Mouse (Mus musculus): Measurements from ENCODE around the gene Foxd1. TPM values are rescaled to one million over a fixed set of nuclear protein-coding genes. Genes with fewer than 3 reads are reported as not detected.
A peak's percentile ranks its signal among the peaks of the same experiment; 100 is the strongest.

The Foxd1 gene
- polyA plus RNA-seq, 1 experiment from 2014 or later = 4.4 TPM

DNA sequence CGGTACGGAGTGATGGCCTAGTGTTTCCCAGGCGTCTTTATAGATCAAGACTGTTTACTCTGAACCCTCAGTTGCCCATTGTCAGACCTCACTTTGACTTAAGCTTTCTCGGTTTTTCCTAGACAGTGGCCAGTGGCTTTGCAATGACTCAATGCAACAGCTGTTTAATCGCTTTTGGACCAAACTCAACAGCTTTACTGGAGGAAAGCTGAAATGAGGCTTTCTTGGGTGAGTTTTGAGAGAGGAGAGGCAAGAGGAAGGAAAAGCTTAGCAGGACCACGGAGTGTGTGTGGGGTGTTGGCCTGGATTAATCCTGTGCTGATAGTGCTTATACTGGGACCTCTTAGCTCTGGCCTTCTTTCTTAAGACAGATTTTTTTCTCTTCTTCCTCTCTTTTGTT, 36.3 kb downstream of the Foxd1 start:
- H3K9ac ChIP-seq (ENCODE audit: low read length) = no peak overlapping the region
- H3K4me3 ChIP-seq (ENCODE audit: low read depth, low read length) = peak overlapping the region; percentile 33
- H3K4me2 ChIP-seq = peak overlapping the region; percentile 59

GRCm38 (mm10) chr13:98390771-98391634, 37.0 kb downstream of the Foxd1 start:
- H3K4me1 ChIP-seq (ENCODE audit: control insufficient read depth, insufficient read depth, low read length) = peaks cover 7% of the 10 kb centered on the region; the same call in 1 of the 2 replicates
- H3K4me2 ChIP-seq = peak overlapping the region; percentile 59
- peaks cover 53% of the 10 kb centered on the region for H3K27me3 ChIP-seq (ENCODE audit: control insufficient read depth, insufficient read depth, low read length)
- H3K36me3 ChIP-seq (ENCODE audit: control insufficient read depth, insufficient read depth, low read length) = no peaks in the 10 kb centered on the region
- peak overlapping the region; percentile 0; the same call in 1 of the 2 replicates for H3K9ac ChIP-seq (ENCODE audit: low read length)
- DNase-seq (ENCODE audit: low spot score, missing footprints) (peak; percentile 94), ATAC-seq (ENCODE audit: low FRiP score) (peak; percentile 77)
- H3K27ac ChIP-seq (ENCODE audit: low read depth, low read length) = no peak overlapping the region
- H3K4me3 ChIP-seq (ENCODE audit: low read depth, low read length) = peak overlapping the region; percentile 33
- WGBS = under 1% methylated on average over 68 of the region's 68 CpGs
- peaks cover 4% of the 10 kb centered on the region; the same call in 1 of the 2 replicates for H3K9me3 ChIP-seq (ENCODE audit: control insufficient read depth, low read length)

More for the DNA sequence above, 36.3 kb downstream of the Foxd1 start:
- DNase-seq (ENCODE audit: low spot score, missing footprints) (no peak), ATAC-seq (ENCODE audit: low FRiP score) (no peak)
- Histone ChIP-seq H3K9me3 (ENCODE audit: control insufficient read depth, low read length) (peaks cover 4% of the 10 kb centered on the region; the same call in 1 of the 2 replicates), H3K4me1 (ENCODE audit: control insufficient read depth, insufficient read depth, low read length) (peaks cover 7% of the 10 kb centered on the region; the same call in 1 of the 2 replicates), H3K27me3 (ENCODE audit: control insufficient read depth, insufficient read depth, low read length) (peaks cover 53% of the 10 kb centered on the region), H3K27ac (ENCODE audit: low read depth, low read length) (no peak overlapping the region), H3K36me3 (ENCODE audit: control insufficient read depth, insufficient read depth, low read length) (no peaks in the 10 kb centered on the region)
- WGBS = 7% methylated on average over 6 of the region's 6 CpGs

GRCm38 (mm10) chr13:98391635-98391990, 37.6 kb downstream of the Foxd1 start:
- peak overlapping the region; percentile 33; the same call in 1 of the 2 replicates for H3K4me3 ChIP-seq (ENCODE audit: low read depth, low read length)
- H3K36me3 ChIP-seq (ENCODE audit: control insufficient read depth, insufficient read depth, low read length) = no peaks in the 10 kb centered on the region
- H3K4me1 ChIP-seq (ENCODE audit: control insufficient read depth, insufficient read depth, low read length) = peaks cover 7% of the 10 kb centered on the region; the same call in 1 of the 2 replicates
- DNase-seq (ENCODE audit: low spot score, missing footprints) (peak; percentile 93), ATAC-seq (ENCODE audit: low FRiP score) (peak; percentile 39)
- H3K9me3 ChIP-seq (ENCODE audit: control insufficient read depth, low read length) = no peaks in the 10 kb centered on the region; the same call in 1 of the 2 replicates
- H3K27me3 ChIP-seq (ENCODE audit: control insufficient read depth, insufficient read depth, low read length) = peaks cover 53% of the 10 kb centered on the region
- H3K27ac ChIP-seq (ENCODE audit: low read depth, low read length) = no peak overlapping the region
- H3K9ac ChIP-seq (ENCODE audit: low read length) = no peak overlapping the region
- peak overlapping the region; percentile 59 for H3K4me2 ChIP-seq
- 2% methylated on average over 4 of the region's 4 CpGs for WGBS

- Histone ChIP-seq H3K27ac (ENCODE audit: low read depth, low read length) (no peak overlapping the region), H3K9ac (ENCODE audit: low read length) (no peak overlapping the region), H3K4me3 (ENCODE audit: low read depth, low read length) (no peak overlapping the region), H3K4me1 (ENCODE audit: control insufficient read depth, insufficient read depth, low read length) (peaks cover 7% of the 10 kb centered on the region; the same call in 1 of the 2 replicates), H3K36me3 (ENCODE audit: control insufficient read depth, insufficient read depth, low read length) (no peaks in the 10 kb centered on the region), H3K27me3 (ENCODE audit: control insufficient read depth, insufficient read depth, low read length) (peaks cover 53% of the 10 kb centered on the region), H3K4me2 (no peak overlapping the region), H3K9me3 (ENCODE audit: control insufficient read depth, low read length) (no peaks in the 10 kb centered on the region)
- no peak for ATAC-seq (ENCODE audit: low FRiP score)
- 16% methylated on average over 6 of the region's 6 CpGs for WGBS
- peak; percentile 91 for DNase-seq (ENCODE audit: low spot score, missing footprints)
These were observed 38.0 kb downstream of the Foxd1 start for GRCm38 (mm10) chr13:98392031-98392430.

DNA sequence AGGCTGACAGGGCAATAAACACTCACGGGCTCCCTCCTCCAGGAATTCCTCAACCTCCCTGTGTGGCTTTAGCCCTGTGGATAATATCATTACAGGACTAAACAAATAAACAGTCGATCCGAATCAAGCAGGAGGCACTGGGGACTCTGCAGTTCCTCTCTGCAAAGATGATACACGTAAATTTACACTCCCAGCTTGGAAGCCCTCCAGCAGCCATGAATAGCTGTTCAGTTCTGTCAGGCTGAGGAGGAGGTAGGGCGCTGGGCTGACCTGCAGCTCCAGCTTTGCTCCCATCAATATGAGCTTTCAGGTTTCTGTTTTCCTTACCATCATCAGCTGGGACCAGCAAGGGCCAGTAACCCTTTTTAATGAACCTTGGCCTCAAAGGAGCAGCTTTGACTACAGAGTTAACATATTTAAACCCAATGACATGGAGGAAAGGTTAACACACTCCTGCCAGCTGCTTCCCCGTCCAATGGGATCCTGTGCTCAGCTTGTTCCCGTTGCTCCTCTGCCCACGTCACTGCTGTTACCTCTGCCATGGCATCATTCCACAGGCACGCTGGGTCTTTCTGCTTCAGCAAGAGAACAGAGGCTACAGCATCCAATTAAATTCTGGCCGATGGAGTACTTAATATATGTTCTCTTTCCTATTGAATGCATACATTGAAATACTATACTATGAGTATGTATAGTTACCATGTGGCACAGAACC, 39.5 kb downstream of the Foxd1 start:
- Histone ChIP-seq H3K9me3 (ENCODE audit: control insufficient read depth, low read length) (no peaks in the 10 kb centered on the region), H3K4me1 (ENCODE audit: control insufficient read depth, insufficient read depth, low read length) (peaks cover 7% of the 10 kb centered on the region; the same call in 1 of the 2 replicates), H3K4me2 (no peak overlapping the region), H3K36me3 (ENCODE audit: control insufficient read depth, insufficient read depth, low read length) (no peaks in the 10 kb centered on the region), H3K4me3 (ENCODE audit: low read depth, low read length) (no peak overlapping the region), H3K9ac (ENCODE audit: low read length) (no peak overlapping the region), H3K27me3 (ENCODE audit: control insufficient read depth, insufficient read depth, low read length) (peaks cover 51% of the 10 kb centered on the region), H3K27ac (ENCODE audit: low read depth, low read length) (no peak overlapping the region)
- ATAC-seq (ENCODE audit: low FRiP score) (no peak), DNase-seq (ENCODE audit: low spot score, missing footprints) (peak; percentile 88)
- WGBS = 38% methylated on average over 10 of the region's 10 CpGs

Other genes starting within 250 kb of the Foxd1 start
- 6.7 and 7.7 TPM in 2 replicates for gene Arhgef28, start 147.8 kb upstream of the Foxd1 start, polyA plus RNA-seq (2014; fragmentation: Nextera tagmentation; extraction: Ambion mirVana)
- 40.4 and 42.9 TPM in 2 replicates for gene Utp15, start 91.2 kb upstream of the Foxd1 start, polyA plus RNA-seq (2014; fragmentation: Nextera tagmentation; extraction: Ambion mirVana)
- gene Ankra2, start 91.2 kb upstream of the Foxd1 start, polyA plus RNA-seq (2014; fragmentation: Nextera tagmentation; extraction: Ambion mirVana) = 40.6 and 41.9 TPM in 2 replicates
- not detected in 2 replicates for gene Gm21976, start 74.4 kb upstream of the Foxd1 start, polyA plus RNA-seq (2014; fragmentation: Nextera tagmentation; extraction: Ambion mirVana)
- 823 and 852 TPM in 2 replicates for gene Btf3, start 37.2 kb upstream of the Foxd1 start, polyA plus RNA-seq (2014; fragmentation: Nextera tagmentation; extraction: Ambion mirVana)
- gene Gm10320, start 137.8 kb downstream of the Foxd1 start, polyA plus RNA-seq (2014; fragmentation: Nextera tagmentation; extraction: Ambion mirVana) = 0.88 and 1.0 TPM in 2 replicates